Comparison of ENCODE assay signal across 9 mouse cellular contexts in the genomic region with DNA sequence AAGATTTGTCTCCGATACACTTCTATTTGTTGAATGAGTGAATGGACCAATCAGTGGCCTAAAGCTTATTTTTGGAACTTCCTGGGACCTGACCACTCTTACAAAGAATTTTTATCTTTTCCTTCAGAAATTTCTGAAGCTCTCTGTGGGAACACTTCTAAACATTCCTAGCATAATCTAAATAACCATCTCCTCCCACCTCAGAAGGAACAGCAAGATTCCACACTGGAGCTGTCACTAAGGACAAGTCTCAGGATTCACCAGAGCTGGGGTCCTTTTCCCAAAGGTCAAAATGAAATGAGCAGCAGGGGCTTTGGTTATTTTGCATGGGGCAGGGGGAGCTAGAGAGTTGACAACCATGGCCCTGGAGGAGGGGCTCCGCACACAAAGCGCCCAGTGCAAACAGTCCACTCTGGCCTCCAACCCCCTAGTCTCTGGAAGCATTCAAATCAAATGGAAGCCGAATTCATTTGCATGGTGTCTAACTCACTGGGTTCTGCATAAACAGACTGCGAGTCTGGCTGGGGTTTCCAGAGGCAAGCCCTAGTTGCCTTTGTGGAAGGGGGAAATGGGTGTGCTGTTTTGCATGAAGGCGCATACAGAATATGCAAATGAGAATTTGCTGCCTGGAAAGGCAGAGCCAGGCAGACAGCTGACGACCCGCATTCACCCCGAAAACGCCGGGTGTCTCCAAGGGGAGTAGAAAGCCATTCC. TPM values are rescaled to one million over a fixed set of nuclear protein-coding genes. Genes with fewer than 3 reads are reported as not detected.
A peak's percentile ranks its signal among the peaks of the same experiment; 100 is the strongest.
DNase-seq lines count a peak whose midpoint lies in the region; ATAC-seq and TF ChIP-seq lines count a peak whose summit lies in the region.
"Had no signal": no experiment of that assay in that cellular context is flagged by ENCODE, and none has a peak within 500 bp of the region (broad histone marks: within the 10 kb centered on the region; RNA-seq: fewer than 3 reads in every experiment).

No protein-coding gene starts in this region.

- 26% methylated on average over 11 of the region's 11 CpGs for WGBS in heart, embryonic 13.5 days
- WGBS in heart, adult 2 months, result 74% methylated on average over 11 of the region's 11 CpGs
- WGBS in embryonic facial prominence, embryonic 14.5 days, result 20% methylated on average over 11 of the region's 11 CpGs
- 35% methylated on average over 11 of the region's 11 CpGs for WGBS in liver, embryonic 15.5 days (ENCODE audit: insufficient replicate concordance)

- TF ChIP-seq CTCF in heart, adult 2 months (IDR thresholded peaks at IDR 0.05), result no peak
- peak in 1 of 2 experiments; percentile 53; a peak in 2 of 4 replicates for TF ChIP-seq CTCF in CH12.LX (conservative IDR thresholded peaks at IDR 0.05 in 1 of 2, IDR thresholded peaks at IDR 0.05 in 1 of 2; ENCODE audit: low read depth in 2 of 2, low read length in 2 of 2)

- H3K4me2 ChIP-seq in heart, embryonic 13.5 days, result peak overlapping the region; percentile 57
- H3K4me2 ChIP-seq in CH12.LX (ENCODE audit: insufficient read depth, low read depth, poor library complexity, severe bottlenecking), result peak overlapping the region; percentile 89
- peak overlapping the region; percentile 24; the same call in 1 of the 2 replicates for H3K4me2 ChIP-seq in embryonic facial prominence, embryonic 14.5 days (ENCODE audit: low read depth, low read length)
- H3K4me2 ChIP-seq in liver, embryonic 15.5 days, result peak overlapping the region; percentile 20; the same call in 1 of the 2 replicates

- H3K36me3 ChIP-seq in heart, embryonic 13.5 days, result no peaks in the 10 kb centered on the region
- peaks cover 16% of the 10 kb centered on the region for H3K36me3 ChIP-seq in heart, adult 2 months (ENCODE audit: control insufficient read depth, insufficient read depth, low read length)
- peaks cover 6 to 8% of the 10 kb centered on the region in 2 experiments for H3K36me3 ChIP-seq in CH12.LX (replicated peaks in 1 of 2; ENCODE audit: control insufficient read depth in 1 of 2, insufficient read depth in 1 of 2, low read length in 1 of 2)
- H3K36me3 ChIP-seq in embryonic facial prominence, embryonic 14.5 days (ENCODE audit: control insufficient read depth, insufficient read depth, low read length), result peaks cover 11% of the 10 kb centered on the region; the same call in 1 of the 2 replicates
- H3K36me3 ChIP-seq in liver, embryonic 15.5 days (replicated peaks), result no peaks in the 10 kb centered on the region

- intact Hi-C loops in heart, adult 2 months (cut with DNase I), result no loop called here

- no peak for TF ChIP-seq EP300 in heart, adult 2 months (IDR thresholded peaks at IDR 0.05; ENCODE audit: insufficient read depth, low read depth, low read length)
- TF ChIP-seq EP300 in CH12.LX (IDR thresholded peaks at IDR 0.05; ENCODE audit: low read length), result peak; percentile 85

- ATAC-seq in heart, embryonic 13.5 days (ENCODE audit: extremely low read depth, insufficient number of reproducible peaks, low FRiP score, low TSS enrichment), result no peak
- no peak for ATAC-seq in embryonic facial prominence, embryonic 14.5 days (ENCODE audit: low read depth)
- ATAC-seq in liver, embryonic 15.5 days (ENCODE audit: insufficient read depth), result no peak
- ATAC-seq in monocyte, adult 5-6 weeks (replicated peaks; ENCODE audit: insufficient number of reproducible peaks, low FRiP score, low TSS enrichment, poor library complexity, severe bottlenecking), result no peak
- ATAC-seq in megakaryocyte, adult 5-6 weeks (ENCODE audit: poor library complexity, severe bottlenecking), result no peak

- H3K27me3 ChIP-seq in heart, embryonic 13.5 days (replicated peaks), result no peaks in the 10 kb centered on the region
- no peaks in the 10 kb centered on the region for H3K27me3 ChIP-seq in heart, adult 2 months (ENCODE audit: control insufficient read depth, insufficient read depth, low read length)
- H3K27me3 ChIP-seq in CH12.LX (replicated peaks), result no peaks in the 10 kb centered on the region
- H3K27me3 ChIP-seq in embryonic facial prominence, embryonic 14.5 days (replicated peaks; ENCODE audit: control insufficient read depth, insufficient read depth, low read length), result no peaks in the 10 kb centered on the region
- no peaks in the 10 kb centered on the region for H3K27me3 ChIP-seq in liver, embryonic 15.5 days

- H3K9me3 ChIP-seq in heart, embryonic 13.5 days, result no peaks in the 10 kb centered on the region
- H3K9me3 ChIP-seq in CH12.LX (replicated peaks; ENCODE audit: low read length), result no peaks in the 10 kb centered on the region
- no peaks in the 10 kb centered on the region for H3K9me3 ChIP-seq in embryonic facial prominence, embryonic 14.5 days (ENCODE audit: control insufficient read depth, low read length)
- no peaks in the 10 kb centered on the region for H3K9me3 ChIP-seq in liver, embryonic 15.5 days (replicated peaks)

- DNase-seq in heart, adult 2 months, result no peak
- DNase-seq in CH12.LX (ENCODE audit: extremely low read depth), result peak; percentile 95
- DNase-seq in embryonic facial prominence, embryonic 14.5 days (ENCODE audit: low spot score), result peak; percentile 47
- DNase-seq in testis, postnatal 14 days (ENCODE audit: low spot score), result no peak

- no peak overlapping the region for H3K27ac ChIP-seq in heart, embryonic 13.5 days (replicated peaks)
- H3K27ac ChIP-seq in heart, adult 2 months, result no peak overlapping the region
- peak overlapping the region; percentile 49; the same call in 1 of the 2 replicates for H3K27ac ChIP-seq in CH12.LX (ENCODE audit: insufficient read depth, low read depth)
- no peak overlapping the region for H3K27ac ChIP-seq in embryonic facial prominence, embryonic 14.5 days (replicated peaks; ENCODE audit: low read depth, low read length)
- no peak overlapping the region for H3K27ac ChIP-seq in liver, embryonic 15.5 days (replicated peaks)

- dilution Hi-C loops in CH12.LX (cut with MboI; ENCODE audit: extremely low pct_ligation_motif_present, extremely low pct_unique_long_range_greater_than_20kb, low sequenced_read_pairs), result no loop called here

- in situ Hi-C loops in CH12.LX (cut with MboI; ENCODE audit: low pct_ligation_motif_present, low pct_unique_long_range_greater_than_20kb, low sequenced_read_pairs), result no loop called here

- H3K79me2 ChIP-seq in heart, adult 2 months (replicated peaks; ENCODE audit: control insufficient read depth, insufficient read depth, low read length), result peaks cover 3% of the 10 kb centered on the region
- H3K79me2 ChIP-seq in CH12.LX (replicated peaks; ENCODE audit: control insufficient read depth, extremely low read depth, insufficient read depth, poor library complexity, severe bottlenecking), result peaks cover 76% of the 10 kb centered on the region

- TF ChIP-seq POLR2A in heart, adult 2 months (IDR thresholded peaks at IDR 0.05; ENCODE audit: insufficient read depth, low read depth, low read length), result no peak
- 0 out of 2 replicates have a peak, but pooled peaks have one; percentile 43 for TF ChIP-seq POLR2A in CH12.LX (IDR thresholded peaks at IDR 0.05; ENCODE audit: low read depth, low read length)

- peak overlapping the region; percentile 42 for H3K9ac ChIP-seq in heart, embryonic 13.5 days
- H3K9ac ChIP-seq in heart, adult 2 months (ENCODE audit: low read depth, low read length), result no peak overlapping the region
- H3K9ac ChIP-seq in CH12.LX (ENCODE audit: insufficient read depth, low read depth), result peak overlapping the region; percentile 66; the same call in 1 of the 2 replicates
- 0 out of 2 replicates have a peak overlapping the region, but pooled peaks have one; percentile 21 for H3K9ac ChIP-seq in embryonic facial prominence, embryonic 14.5 days (ENCODE audit: low read depth, low read length)
- no peak overlapping the region for H3K9ac ChIP-seq in liver, embryonic 15.5 days

- peaks cover 32% of the 10 kb centered on the region for H3K4me1 ChIP-seq in heart, embryonic 13.5 days
- peaks cover 4% of the 10 kb centered on the region for H3K4me1 ChIP-seq in heart, adult 2 months (ENCODE audit: control insufficient read depth, insufficient read depth, low read length)
- peaks cover 10 to 78% of the 10 kb centered on the region in 2 experiments for H3K4me1 ChIP-seq in CH12.LX (ENCODE audit: control insufficient read depth in 1 of 2, insufficient read depth in 2 of 2)
- peaks cover 32% of the 10 kb centered on the region for H3K4me1 ChIP-seq in embryonic facial prominence, embryonic 14.5 days (ENCODE audit: control insufficient read depth, insufficient read depth, low read length)
- no peaks in the 10 kb centered on the region for H3K4me1 ChIP-seq in liver, embryonic 15.5 days (replicated peaks)

- TF ChIP-seq RAD21 in CH12.LX (IDR thresholded peaks at IDR 0.05; ENCODE audit: low read depth, low read length), result peak; percentile 48

- peak overlapping the region; percentile 33 for H3K4me3 ChIP-seq in heart, embryonic 13.5 days
- H3K4me3 ChIP-seq in heart, adult 2 months, result no peak overlapping the region
- no peak overlapping the region for H3K4me3 ChIP-seq in CH12.LX (replicated peaks in 1 of 3; ENCODE audit: low read depth in 2 of 3, low read length in 2 of 3, poor library complexity in 1 of 3)
- peak overlapping the region; percentile 7; the same call in 1 of the 2 replicates for H3K4me3 ChIP-seq in embryonic facial prominence, embryonic 14.5 days (ENCODE audit: low read depth, low read length)
- no peak overlapping the region for H3K4me3 ChIP-seq in liver, embryonic 15.5 days (replicated peaks)
- H3K4me3 ChIP-seq: erythroblast, embryonic 14.5 days had no signal

TF ChIP-seq in CH12.LX, 34 proteins besides CTCF, POLR2A, EP300 and RAD21 (continues in another document):
- TF ChIP-seq NELFE (IDR thresholded peaks at IDR 0.05; ENCODE audit: low read depth, low read length), result no peak; the same call in 1 of the 2 replicates
- TF ChIP-seq RCOR1 (conservative IDR thresholded peaks at IDR 0.05; ENCODE audit: low read depth, low read length), result peak; percentile 74; the same call in 1 of the 2 replicates
- peak; percentile 94 for TF ChIP-seq ETS1 (conservative IDR thresholded peaks at IDR 0.05; ENCODE audit: low read depth, low read length)
- peak; percentile 89 for TF ChIP-seq TCF12 (IDR thresholded peaks at IDR 0.05; ENCODE audit: low read depth, low read length)
- peak; percentile 67; the same call in 1 of the 2 replicates for TF ChIP-seq CHD1 (IDR thresholded peaks at IDR 0.05; ENCODE audit: low read depth, low read length)
- no peak for TF ChIP-seq USF2 (conservative IDR thresholded peaks at IDR 0.05; ENCODE audit: low read depth, low read length)

RNA-seq across cellular contexts. Expression of gene Epha4, which starts 18.3 kb away (rescaled TPM):
- polyA plus RNA-seq in heart, embryonic 13.5 days (2015; fragmentation: Nextera tagmentation; extraction: Ambion mirVana), result 6.0 and 6.1 TPM in 2 replicates
- total RNA-seq in heart, adult 2 months (2021), result 10 to 100 TPM; 25.4 to 45.5 TPM
- 28.4 and 62.6 TPM in 2 replicates for polyA plus RNA-seq in heart, adult 2 months (2012; rRNA removed)
- total RNA-seq in CH12.LX (2012; rRNA removed), result 16.1 and 26.0 TPM in 2 replicates
- 12.1 and 13.0 TPM in 2 replicates for total RNA-seq in CH12.LX (2014; rRNA removed)
- polyA plus RNA-seq in CH12.LX (2012; ENCODE audit: insufficient read length, low read depth), result 3.8 and 3.9 TPM in 2 replicates
- polyA plus RNA-seq in embryonic facial prominence, embryonic 14.5 days (2014; fragmentation: Nextera tagmentation; extraction: Ambion mirVana), result 23.2 and 36.2 TPM in 2 replicates
- polyA plus RNA-seq in liver, embryonic 15.5 days (2015; fragmentation: Nextera tagmentation; extraction: Ambion mirVana), result 0.31 TPM in 2 replicates
- total RNA-seq in monocyte, adult 5-6 weeks (2017), result 8.4 to 15.1 TPM (median 10.3 TPM) in 3 replicates
- total RNA-seq in megakaryocyte, adult 5-6 weeks (2015), result 0.52 and 0.58 TPM in 2 replicates
- total RNA-seq in megakaryocyte, adult 5-6 weeks (2017), result 0.41 and 0.55 TPM in 2 replicates
- polyA plus RNA-seq: erythroblast, embryonic 14.5 days had no signal

Comparison
In these comparisons a context has a peak if more than half of its experiments do, and no peak if none do; other contexts are left out.
1. H3K4me3 ChIP-seq: peak in heart, embryonic 13.5 days (single experiment) and embryonic facial prominence, embryonic 14.5 days (single experiment); none in heart, adult 2 months (single experiment), CH12.LX (0 of 3) and liver, embryonic 15.5 days (single experiment).
2. H3K9ac ChIP-seq: peak in heart, embryonic 13.5 days (single experiment), CH12.LX (single experiment) and embryonic facial prominence, embryonic 14.5 days (single experiment); none in heart, adult 2 months (single experiment) and liver, embryonic 15.5 days (single experiment).
3. H3K4me2 ChIP-seq: peak in every context shown above with its lines; median percentile 89 in CH12.LX; 57 in heart, embryonic 13.5 days; 24 in embryonic facial prominence, embryonic 14.5 days; 20 in liver, embryonic 15.5 days.
4. DNase-seq: peak in CH12.LX (single experiment) and embryonic facial prominence, embryonic 14.5 days (single experiment); none in heart, adult 2 months (0 of 2) and testis, postnatal 14 days (single experiment).